Mouse (Mus musculus) neutrophil, adult 5-6 weeks (primary cell): ENCODE measurements around the gene C2cd3. TPM values are rescaled to one million over a fixed set of nuclear protein-coding genes. Genes with fewer than 3 reads are reported as not detected.
A peak's percentile ranks its signal among the peaks of the same experiment; 100 is the strongest.

ENCODE experiments used
- ATAC-seq: fragments of 151-379, 151-347 bp; 2 replicates; pipeline ENCODE4 v1.8.0; 2017; ENCODE audit warnings: mild to moderate bottlenecking, moderate TSS enrichment; ENCODE audit not compliant: insufficient number of reproducible peaks, poor library complexity, low FRiP score, severe bottlenecking; ENCODE audit errors: extremely low read depth
- total RNA-seq: library from RNA; stranded (forward); fragments of 200-1000 nt; gene quantifications from 2 replicates; pipeline ENCODE4 v1.2.3, GENCODE M21; 2017

C2cd3 gene
- total RNA-seq, 1 experiment from 2014 or later: 50.4 TPM

DNA sequence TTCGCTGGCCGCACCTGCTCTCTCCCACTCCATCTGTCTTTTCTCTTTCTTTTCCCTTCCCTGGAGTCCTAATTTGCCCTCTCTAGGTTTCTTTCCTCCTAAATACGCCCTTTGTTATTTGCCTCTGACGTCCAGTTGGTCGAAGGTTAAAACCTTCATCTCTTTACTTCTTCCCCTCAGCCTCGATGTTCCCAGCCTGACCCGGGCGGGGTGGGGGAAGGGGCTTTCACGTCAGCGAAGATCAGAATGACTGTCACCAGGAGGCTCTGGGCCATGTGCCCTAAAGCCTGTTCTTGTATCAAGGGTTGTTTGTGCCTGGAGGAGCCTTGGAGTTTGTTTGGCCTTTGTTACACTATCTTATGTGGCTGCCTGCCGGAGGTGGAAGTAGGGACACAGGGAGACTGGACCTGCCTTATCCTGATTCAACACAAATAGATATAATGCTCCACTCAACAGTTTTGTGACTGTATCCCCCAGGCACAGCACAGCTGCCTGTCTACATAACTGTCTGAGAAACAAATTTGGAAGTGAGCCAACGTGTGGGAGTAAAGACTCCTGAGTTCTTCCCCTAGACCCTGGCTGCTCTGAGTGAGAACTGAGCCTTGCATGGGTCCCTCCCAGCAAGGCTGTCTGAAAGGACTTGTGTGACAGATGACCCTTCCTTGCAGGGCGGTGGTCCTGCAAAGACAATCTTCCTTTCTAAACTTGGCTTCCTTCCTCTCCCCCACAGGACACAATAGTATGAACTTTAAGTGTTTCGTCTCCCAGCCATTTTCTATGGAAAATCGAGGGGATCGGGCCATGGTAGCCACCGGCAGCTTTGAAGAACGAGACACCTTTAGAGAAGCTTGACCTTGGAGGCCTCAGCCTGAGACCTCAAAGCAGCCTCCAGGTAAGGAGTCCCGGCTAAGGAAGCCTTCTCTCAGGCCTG lies 121.7 kb downstream of the C2cd3 start:
- ATAC-seq: no peak

- ATAC-seq: no peak
Measured at GRCm38 (mm10) chr7:100494415-100494831, 122.4 kb downstream of the C2cd3 start.

GRCm38 (mm10) chr7:100495042-100495441 lies 123.0 kb downstream of the C2cd3 start:
- ATAC-seq: no peak

DNA sequence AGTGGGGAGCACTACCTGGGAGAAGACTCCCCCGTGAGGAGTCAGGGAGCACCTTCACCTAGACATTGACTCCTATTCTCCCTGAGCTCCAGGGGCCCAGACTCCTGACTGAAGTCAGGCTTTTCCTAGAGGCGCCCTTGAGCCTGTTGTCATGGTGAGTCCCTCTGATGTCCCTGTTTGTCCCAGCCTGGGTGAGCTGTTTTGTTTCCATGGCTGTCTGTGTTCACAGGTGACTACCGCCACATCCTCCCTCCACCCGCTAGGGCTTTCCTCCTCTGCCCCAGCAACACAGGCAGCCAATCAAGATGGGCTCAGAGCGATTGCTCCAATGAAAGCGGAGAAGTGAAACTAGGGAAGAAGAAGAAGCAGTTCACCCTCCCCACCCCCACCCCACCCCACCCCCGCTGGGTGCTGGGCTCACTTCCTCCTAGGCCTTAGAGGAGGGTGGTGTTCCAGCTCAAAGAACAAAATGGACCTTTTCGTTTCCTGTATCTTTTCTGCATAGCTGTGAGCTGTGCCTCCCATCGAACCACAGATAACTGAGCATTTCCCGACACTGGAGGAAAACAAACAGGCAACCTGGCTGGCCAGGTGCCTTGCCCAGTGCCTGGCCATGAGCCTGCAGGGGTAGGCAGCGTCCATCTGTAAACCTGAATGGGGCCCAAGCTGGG lies 123.7 kb downstream of the C2cd3 start:
- peak; percentile 82 for ATAC-seq

GRCm38 (mm10) chr7:100496371-100496770 lies 124.3 kb downstream of the C2cd3 start:
- no peak for ATAC-seq

DNA sequence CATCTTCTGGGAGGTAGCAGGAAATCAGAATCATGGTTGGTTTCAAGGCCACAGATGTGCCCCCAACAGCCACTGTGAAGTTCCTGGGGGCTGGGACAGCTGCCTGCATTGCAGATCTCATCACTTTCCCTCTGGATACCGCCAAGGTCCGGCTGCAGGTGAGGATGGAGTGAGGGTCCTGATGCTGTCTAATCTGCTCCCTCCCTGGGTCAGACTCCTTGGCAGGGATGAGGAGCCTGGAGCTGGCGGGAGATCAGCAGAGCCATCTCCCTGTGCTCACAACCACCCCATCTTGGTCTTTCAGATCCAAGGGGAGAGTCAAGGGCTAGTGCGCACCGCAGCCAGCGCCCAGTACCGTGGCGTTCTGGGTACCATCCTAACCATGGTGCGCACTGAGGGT lies 124.8 kb downstream of the C2cd3 start:
- ATAC-seq: no peak

GRCm38 (mm10) chr7:100497402-100497801 lies 125.4 kb downstream of the C2cd3 start:
- ATAC-seq: no peak

DNA sequence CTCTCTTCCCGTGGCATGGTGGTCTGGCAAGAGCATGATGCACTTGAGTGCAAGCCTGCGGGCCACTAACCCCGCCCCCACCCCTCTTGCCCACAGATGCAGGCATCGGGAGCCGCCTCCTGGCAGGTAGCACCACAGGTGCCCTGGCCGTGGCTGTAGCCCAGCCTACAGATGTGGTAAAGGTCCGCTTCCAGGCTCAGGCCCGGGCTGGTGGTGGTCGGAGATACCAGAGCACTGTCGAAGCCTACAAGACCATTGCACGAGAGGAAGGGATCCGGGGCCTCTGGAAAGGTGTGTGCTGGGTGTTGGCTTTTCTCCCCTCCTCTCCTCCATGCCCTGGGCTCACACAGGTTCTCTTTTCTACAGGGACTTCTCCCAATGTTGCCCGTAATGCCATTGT lies 125.9 kb downstream of the C2cd3 start:
- ATAC-seq: no peak

DNA sequence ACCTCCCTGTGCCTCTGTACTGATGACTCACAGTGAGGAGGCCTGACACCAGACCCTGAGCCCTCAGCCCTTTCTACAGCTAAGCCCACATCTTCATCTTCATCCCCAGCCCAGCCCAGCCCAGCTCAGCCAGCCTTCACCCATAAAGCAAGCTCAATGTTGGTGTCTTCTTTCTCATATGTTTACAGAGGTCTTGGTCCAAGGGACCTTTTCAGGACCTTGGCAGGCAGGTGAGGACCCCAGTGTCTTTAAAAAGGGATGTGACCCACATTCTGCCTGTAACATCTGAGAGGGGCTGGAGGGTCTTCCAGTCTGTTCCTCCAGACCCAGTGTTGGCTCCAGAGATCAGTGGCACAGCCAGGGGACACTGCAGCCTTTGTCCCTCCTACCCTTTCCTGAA lies 127.4 kb downstream of the C2cd3 start:
- ATAC-seq: no peak

- ATAC-seq: no peak
Measured at GRCm38 (mm10) chr7:100500276-100500977, 128.4 kb downstream of the C2cd3 start.

- ATAC-seq: no peak
Measured at GRCm38 (mm10) chr7:100501027-100501843, 129.2 kb downstream of the C2cd3 start.

- ATAC-seq: no peak
Measured at GRCm38 (mm10) chr7:100501844-100502373, 129.9 kb downstream of the C2cd3 start.

- ATAC-seq: no peak
Measured at GRCm38 (mm10) chr7:100502374-100502922, 130.4 kb downstream of the C2cd3 start.

GRCm38 (mm10) chr7:100503076-100503475 lies 131.0 kb downstream of the C2cd3 start:
- peak; percentile 29; the same call in 1 of the 2 replicates for ATAC-seq

DNA sequence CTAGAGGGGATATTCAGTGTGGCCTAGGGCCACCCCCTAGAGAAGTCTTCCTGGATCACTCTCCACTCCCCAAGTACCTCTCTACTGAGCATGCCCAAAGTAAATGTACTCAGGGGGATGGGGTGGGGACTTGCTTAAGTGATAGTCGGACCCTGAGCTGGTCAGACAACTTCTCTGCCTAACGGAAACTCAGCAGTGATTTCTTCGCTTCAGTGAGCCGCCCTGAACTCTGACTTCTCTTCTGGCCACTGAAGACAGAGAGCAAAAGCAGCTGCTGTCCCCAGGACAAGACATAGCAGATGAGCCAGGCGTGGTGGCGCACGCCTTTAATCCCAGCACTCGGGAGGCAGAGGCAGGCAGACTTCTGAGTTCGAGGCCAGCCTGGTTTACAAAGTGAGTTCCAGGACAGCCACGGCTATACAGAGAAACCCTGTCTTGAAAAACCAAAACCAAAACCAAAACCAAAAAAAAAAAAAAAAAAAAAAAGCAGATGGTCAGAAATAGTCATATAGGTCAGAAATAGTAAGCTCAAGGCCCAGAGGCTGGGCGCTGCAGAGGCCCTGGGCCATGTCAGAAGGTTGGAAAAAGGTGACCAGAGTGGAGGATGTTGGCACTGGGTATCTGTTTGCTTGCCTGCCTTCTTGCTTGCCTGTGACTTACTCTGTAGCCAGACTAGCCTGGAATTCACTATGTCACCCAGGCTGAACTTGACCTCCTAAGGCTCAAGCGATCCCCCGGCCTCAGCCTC lies 132.9 kb downstream of the C2cd3 start:
- no peak for ATAC-seq

GRCm38 (mm10) chr7:100506494-100506893 lies 134.5 kb downstream of the C2cd3 start:
- ATAC-seq: no peak

GRCm38 (mm10) chr7:100508670-100509069 lies 136.6 kb downstream of the C2cd3 start:
- no peak for ATAC-seq
